Mouse (Mus musculus): ENCODE results near the gene Mbnl3. TPM values are rescaled to one million over a fixed set of nuclear protein-coding genes. Genes with fewer than 3 reads are reported as not detected.

Mbnl3 gene
- 0.19 and 0.48 TPM in 2 replicates for polyA plus RNA-seq (2015; fragmentation: Nextera tagmentation; extraction: Ambion mirVana)

DNA sequence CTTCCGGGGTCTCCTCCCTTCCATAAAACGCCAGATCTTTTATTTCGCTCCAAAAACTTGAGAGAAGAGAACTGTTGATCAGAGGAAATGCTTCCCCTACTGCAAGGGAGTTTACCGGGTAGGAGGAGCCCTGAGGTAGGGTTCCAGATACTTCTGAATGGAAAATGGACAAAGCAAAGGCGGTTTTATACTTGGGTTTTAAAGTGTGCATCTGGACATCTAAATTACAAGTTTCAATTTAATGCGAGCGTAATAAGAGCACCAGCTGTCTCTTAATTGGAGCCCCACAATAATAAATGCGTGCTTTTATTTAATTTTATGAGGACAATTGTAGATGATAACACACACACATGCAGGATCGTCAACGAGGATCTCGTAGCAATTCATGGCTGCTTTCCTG is at the start of gene Mbnl3:
Mbnl3 (minus strand) TSS at position 101 of the 400 bp plus-strand sequence.

Small RNA genes within 50 kb of the gene (microRNA-seq; reads per million reads assigned to microRNA genes)
- gene Gm23417 = not detected

Other genes with a start within 250 kb of the Mbnl3 start
- gene Rap2c, start 188.5 kb downstream of the Mbnl3 start, polyA plus RNA-seq (2015; fragmentation: Nextera tagmentation; extraction: Ambion mirVana) = 10.3 and 11.2 TPM in 2 replicates

Measured in neural tube, postnatal 0 days (tissue).